Mouse (Mus musculus) c-Kit-negative CD71-positive TER-119-positive erythroid progenitor cells, embryonic 14.5 days (primary cell): ENCODE data around the gene Gm10203.
"Not testable (repeated sequence)": the region's sequence is repeated elsewhere in the genome, so short reads cannot be mapped to it uniquely, and the experiment has no call there.

ENCODE experiments used
- DNase-seq: peaks from one replicate; pipeline ENCODE4 v3.0.0-alpha.2; 2013; ENCODE audit warnings: low read depth, low spot score

Gene Gm10203

DNA sequence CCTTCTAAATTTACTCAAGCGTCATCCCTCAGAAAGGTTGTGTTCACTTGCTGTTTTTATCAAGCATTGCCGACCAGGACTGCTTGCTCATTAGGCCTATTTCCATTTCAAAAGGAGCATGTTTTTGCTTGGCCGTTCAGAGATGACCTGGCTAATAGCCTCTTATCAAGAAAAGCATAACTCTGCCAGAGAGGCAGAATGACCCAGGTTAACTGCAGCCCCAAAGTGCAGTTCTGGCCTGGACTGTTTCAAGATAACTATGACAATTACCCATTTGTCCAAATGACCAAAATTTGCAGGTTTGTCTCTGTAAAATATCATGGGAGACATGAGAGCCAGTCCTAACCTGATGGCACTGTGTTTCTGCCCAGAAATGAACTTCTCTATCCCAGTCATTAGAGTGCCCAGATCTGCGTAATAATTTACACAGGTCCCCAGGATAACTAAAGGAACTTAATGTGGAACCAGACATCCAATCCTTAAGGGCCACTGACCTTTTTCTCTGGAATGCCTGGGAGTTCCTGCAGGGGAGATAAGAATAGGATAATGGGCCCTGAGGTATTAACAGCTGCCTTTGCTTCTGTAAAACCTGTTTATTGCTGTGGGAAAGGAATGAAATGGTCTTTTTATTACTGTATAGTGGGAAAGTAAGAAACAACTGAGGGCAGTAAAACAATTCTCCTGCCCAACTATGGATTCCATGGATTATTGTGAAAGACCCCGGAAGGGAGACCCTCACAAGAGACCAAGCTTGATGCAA is 4.6 kb downstream of the Gm10203 start:
- DNase-seq = no peak

DNA sequence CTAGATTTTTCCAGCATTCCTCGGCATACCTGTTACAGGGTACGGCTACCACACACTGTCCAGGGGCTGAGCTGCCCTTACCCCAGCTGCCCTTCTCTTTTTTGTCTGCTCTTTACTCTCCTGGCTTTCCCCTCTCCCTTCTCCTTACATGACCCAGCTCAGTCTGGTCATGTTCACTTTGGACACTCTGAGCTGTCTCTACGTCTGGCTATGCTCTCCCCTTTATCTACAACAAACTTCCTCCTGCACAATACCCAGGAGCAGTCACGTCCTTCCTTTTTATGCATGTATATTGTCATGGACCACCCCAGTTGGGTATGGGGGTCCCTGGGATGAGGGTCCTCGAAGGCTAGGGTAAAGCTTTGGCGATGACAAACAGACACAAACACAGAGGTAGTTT is 5.7 kb downstream of the Gm10203 start:
- no peak for DNase-seq

DNA sequence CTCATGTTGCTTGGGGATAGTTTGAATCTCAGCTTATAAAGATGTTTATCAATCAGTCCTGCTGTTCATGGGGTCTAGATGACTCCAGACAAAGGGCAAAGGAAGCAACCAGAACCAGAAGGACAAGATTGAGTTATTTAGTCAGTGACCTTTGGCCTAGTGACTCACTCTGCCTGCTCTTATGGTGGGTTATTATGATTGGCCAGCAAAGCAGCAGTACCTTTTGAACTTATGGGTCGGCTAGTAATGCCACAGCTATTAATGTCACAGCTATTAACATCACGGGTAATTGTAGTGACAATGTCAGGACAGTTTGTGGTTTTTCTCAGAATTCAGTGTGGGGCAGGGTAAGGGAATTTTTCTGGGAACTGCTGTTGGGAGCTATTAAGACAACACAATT is 8.0 kb downstream of the Gm10203 start:
- no peak for DNase-seq

GRCm38 (mm10) chr6:149139011-149139410 is 9.0 kb downstream of the Gm10203 start:
- no peak for DNase-seq

GRCm38 (mm10) chr6:149139471-149139870 is 9.5 kb downstream of the Gm10203 start, which contains the start of gene Etfbkmt:
Gene Etfbkmt, plus strand, starts transcription at chr6:149139849.
- no peak for DNase-seq

DNA sequence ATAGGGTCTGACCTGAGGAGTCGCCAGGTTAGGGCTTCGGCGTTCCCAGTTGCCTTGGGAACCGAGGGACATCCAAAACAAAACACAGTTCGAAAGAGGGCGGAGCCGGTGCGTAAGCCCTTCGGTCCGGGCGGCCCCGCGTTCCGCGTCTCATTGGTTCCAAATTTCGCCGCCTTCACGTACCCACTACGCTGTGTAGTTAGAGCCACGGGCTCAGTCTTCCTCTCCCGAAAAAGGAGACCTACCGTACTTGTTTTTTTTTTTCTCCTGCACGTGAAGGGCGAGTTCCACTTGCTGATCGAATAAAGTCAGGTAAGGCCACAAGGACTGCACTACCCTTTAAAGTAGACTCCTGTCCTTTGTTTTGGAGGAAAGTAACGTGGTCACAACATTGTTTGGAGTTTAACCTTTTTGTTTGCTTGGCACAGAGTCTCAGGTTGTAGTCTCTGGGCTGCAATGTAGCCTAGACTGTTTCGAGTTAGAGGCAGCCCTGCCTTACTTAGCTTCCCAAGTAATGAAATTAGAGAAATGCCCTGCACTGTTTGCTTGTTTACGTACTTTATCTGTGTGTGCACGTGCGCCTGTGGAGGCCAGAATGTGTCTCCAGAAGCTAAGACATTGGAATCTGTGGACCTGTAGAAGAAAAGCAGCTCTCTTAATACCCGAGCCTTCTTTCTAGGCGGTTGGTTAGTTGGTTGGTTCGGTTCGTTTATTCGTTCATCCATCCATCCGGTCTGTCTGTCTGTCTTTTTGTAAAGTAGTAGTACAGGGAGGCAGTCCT is 11.6 kb downstream of the Gm10203 start:
- peak; percentile 91 for DNase-seq

- no peak for DNase-seq
Observed at GRCm38 (mm10) chr6:149145143-149145542, 15.2 kb downstream of the Gm10203 start.

DNA sequence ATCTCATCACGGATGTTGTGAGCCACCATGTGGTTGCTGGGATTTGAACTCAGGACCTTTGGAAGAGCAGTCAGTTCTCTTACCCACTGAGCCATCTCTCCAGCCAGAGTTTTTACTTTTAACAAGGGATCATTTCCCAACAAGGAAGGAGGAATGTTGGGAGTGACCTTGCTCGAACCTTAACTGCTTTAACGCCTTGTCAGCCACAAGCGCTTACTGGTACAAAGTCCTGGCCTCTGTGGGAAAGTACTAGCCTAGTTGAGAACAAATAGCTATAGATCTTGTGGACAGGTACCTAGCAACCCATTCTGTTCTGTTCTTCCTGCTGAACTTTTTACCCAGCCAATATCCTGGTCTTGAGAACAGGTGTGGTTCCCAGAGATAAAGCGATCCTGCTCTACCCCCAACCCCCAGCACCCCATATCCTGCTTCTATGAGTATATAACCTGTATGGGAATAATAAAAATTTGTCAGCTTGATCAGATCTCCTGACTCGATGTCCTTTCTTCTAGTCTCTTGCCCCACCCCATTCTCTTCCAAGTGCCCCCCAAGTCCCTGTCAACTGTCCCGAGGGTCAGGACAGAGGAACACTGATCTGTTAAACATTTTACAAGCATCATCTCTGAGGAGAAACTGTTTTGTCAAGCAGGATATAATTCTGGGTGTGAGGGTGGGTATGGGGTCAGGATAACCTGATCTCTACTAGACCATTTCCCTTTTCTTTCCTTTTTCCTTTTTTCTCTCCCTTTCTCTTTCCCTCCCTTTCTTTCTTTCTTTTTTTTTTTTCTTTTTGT is 18.7 kb downstream of the Gm10203 start:
- DNase-seq = no peak

DNA sequence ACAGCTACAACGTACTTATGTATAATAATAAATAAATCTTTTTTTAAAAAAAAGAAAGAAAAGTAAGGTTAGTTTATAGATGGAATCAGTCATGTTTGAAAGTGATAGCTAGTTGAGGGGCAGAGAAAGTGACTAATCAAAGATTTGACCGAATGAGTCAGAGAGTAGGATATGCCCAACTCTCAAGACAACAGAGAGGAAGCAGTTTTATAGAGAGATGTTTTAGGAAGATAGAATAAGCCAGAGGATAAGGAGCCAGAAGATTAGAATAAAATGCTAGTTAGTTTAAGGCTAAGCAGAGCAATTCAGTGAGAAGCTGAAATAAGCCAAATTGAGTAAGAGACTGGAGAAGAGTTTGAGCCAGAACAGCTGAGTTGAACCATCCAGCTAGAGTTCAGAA is 22.1 kb downstream of the Gm10203 start:
- no peak for DNase-seq

GRCm38 (mm10) chr6:149153473-149154115 is 23.6 kb downstream of the Gm10203 start:
- no peak for DNase-seq

GRCm38 (mm10) chr6:149154116-149155030 is 24.4 kb downstream of the Gm10203 start:
- no peak for DNase-seq

DNA sequence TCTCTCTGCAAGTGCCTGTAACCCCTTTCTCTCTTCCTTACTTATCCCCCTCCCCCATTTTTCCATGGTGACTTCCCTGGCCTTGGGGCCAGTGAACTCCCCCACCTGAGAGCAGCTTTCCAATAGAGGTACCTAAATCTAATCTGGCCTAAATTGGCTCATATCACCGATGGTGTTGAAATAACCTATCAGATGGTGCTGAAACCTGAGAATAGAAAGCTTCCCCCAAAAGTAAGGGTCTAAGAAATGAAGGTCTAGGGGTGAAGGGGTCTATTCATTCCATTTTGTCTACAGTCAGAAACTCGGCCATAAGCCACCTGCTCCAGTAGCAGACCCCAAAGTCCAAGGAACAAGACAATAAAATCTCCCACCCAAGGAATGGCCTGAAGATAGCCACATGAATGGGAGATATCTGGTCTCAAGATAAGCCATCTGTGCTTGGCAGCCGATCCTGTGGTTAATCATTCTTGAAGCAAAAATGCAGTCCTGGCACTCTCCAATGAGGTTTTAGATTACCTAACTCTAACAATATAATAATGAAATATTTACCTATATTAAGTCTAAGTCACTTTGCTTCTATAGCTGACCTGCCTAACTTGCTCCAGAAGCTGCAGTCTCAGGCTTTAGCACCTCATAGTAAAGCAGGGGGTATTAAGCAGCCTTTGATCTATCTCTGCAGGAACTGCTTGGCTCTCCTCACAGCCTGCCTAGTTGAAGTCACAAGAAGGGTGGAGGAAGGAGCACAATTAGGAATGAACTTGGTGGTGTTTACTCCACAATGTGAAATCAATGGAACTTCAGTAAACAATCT is 25.3 kb downstream of the Gm10203 start:
- DNase-seq = no peak

GRCm38 (mm10) chr6:149167038-149167437 is 37.1 kb downstream of the Gm10203 start:
- not testable (repeated sequence) for DNase-seq

- DNase-seq = no peak
Observed at GRCm38 (mm10) chr6:149167672-149168071, 37.7 kb downstream of the Gm10203 start.

- no peak for DNase-seq
Observed at GRCm38 (mm10) chr6:149168436-149168835, 38.5 kb downstream of the Gm10203 start.

DNA sequence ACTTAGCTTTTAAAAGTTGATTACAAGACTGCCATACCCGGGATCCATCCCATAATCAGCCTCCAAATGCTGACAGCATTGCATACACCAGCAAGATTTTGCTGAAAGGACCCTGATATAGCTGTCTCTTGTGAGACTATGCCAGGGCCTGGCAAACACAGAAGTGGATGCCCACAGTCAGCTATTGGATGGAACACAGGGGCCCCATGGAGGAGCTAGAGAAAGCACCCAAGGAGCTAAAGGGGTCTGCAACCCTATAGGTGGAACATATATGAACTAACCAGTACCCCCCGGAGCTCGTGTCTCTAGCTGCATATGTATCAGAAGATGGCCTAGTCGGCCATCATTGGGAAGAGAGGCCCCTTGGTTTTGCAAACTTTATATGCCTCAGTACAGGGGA is 40.0 kb downstream of the Gm10203 start:
- not testable (repeated sequence) for DNase-seq

- DNase-seq = no peak
Observed at GRCm38 (mm10) chr6:149173831-149174625, 44.1 kb downstream of the Gm10203 start.

DNA sequence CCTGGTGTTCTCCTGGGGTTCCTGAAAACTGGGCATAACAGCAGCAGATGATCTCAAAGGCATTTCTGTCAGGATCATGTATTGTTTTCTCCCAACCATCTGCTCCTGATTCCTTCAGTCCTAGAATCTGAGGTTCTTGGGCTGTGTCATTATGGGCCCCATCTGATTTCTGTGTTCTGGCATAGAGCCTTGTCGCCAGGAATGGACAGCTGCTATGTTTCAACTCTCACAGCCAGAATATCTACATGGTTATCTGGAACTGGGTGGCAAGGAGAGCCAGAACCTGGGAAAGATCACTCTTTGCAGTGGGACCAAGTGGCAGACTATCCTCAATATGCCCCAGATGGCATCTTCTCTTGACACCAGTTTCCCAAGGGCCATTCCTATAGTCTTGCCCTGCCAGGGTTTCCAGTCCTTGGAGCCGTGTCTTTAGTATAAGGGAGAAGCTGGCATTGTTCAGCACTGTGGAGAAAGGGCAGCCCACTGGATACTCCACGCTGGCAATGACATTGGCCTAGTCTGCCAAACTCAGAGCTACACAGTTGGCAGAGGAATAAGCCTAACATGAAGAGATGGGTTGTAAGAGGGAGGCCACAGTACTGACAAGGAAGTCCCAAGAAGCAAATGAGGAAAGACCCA is 45.1 kb downstream of the Gm10203 start:
- DNase-seq = no peak
